Mouse (Mus musculus) heart, adult 2 months (tissue): ENCODE data around the gene Mtg2.

Experiments
- CTCF ChIP-seq: fragments of 200-600 bp; IDR thresholded peaks from 2 replicates; pipeline ENCODE4 v1.8.1; 2022; ENCODE audit warnings: antibody characterized with exemption, mild to moderate bottlenecking, moderate library complexity
- EP300 ChIP-seq: fragments of 200-500 bp; IDR thresholded peaks from 2 replicates; pipeline ENCODE4 v1.6.1; 2011; ENCODE audit warnings: low read depth, low read length, control low read depth; ENCODE audit not compliant: insufficient read depth
- POLR2A ChIP-seq: fragments of 200-500 bp; IDR thresholded peaks from 2 replicates; pipeline ENCODE4 v1.6.1; 2011; ENCODE audit warnings: mild to moderate bottlenecking, low read depth, low read length, control low read depth; ENCODE audit not compliant: insufficient read depth

- TF ChIP-seq CTCF, result no peak
- no peak for TF ChIP-seq POLR2A
- no peak for TF ChIP-seq EP300
Measured at GRCm38 (mm10) chr2:180135414-180135813, 65.0 kb downstream of the Mtg2 start.
